Mouse (Mus musculus) stomach, postnatal 0 days (tissue): ENCODE results near the gene Ppp1r9a. TPM values are rescaled to one million over a fixed set of nuclear protein-coding genes. Genes with fewer than 3 reads are reported as not detected.

Experiments used
- ATAC-seq: fragments of 200-750 bp; cut with Nextera tagmentation; 2 replicates; pipeline ENCODE4 v1.8.0; 2017; ENCODE audit not compliant: low FRiP score, low TSS enrichment
- DNase-seq: peaks from one replicate; pipeline ENCODE4 v3.0.0-alpha.2; 2016; ENCODE audit warnings: low spot score
- H3K27ac ChIP-seq: fragments of 300-500 bp; sonication (generic); replicated peaks from 2 replicates; pipeline ENCODE4 v1.5.1; 2014; ENCODE audit warnings: mild to moderate bottlenecking, control low read depth
- H3K27me3 ChIP-seq: fragments of 300-500 bp; sonication (generic); 2 replicates; pipeline ENCODE4 v1.6.1; 2014; ENCODE audit warnings: low read length; ENCODE audit not compliant: control insufficient read depth, insufficient read depth
- H3K36me3 ChIP-seq: fragments of 300-500 bp; sonication (generic); 2 replicates; pipeline ENCODE4 v1.6.1; 2014; ENCODE audit warnings: low read length, mixed read lengths; ENCODE audit not compliant: control insufficient read depth, insufficient read depth
- H3K4me1 ChIP-seq: fragments of 300-500 bp; sonication (generic); replicated peaks from 2 replicates; pipeline ENCODE4 v1.6.1; 2014; ENCODE audit warnings: antibody characterized with exemption; ENCODE audit not compliant: control insufficient read depth, insufficient read depth
- H3K4me2 ChIP-seq: fragments of 300-500 bp; sonication (generic); replicated peaks from 2 replicates; pipeline ENCODE4 v1.6.1; 2014; ENCODE audit warnings: low read depth, mild to moderate bottlenecking, control low read depth, moderate library complexity
- H3K4me3 ChIP-seq: fragments of 300-500 bp; sonication (generic); 2 replicates; pipeline ENCODE4 v1.5.1; 2014; ENCODE audit warnings: low read depth, low read length, control low read depth
- H3K9ac ChIP-seq: fragments of 300-500 bp; sonication (generic); 2 replicates; pipeline ENCODE4 v1.6.1; 2014; ENCODE audit warnings: mild to moderate bottlenecking, low read length, control low read depth, mixed read lengths
- H3K9me3 ChIP-seq: fragments of 300-500 bp; sonication (generic); 2 replicates; pipeline ENCODE4 v1.6.1; 2016; ENCODE audit warnings: low read length; ENCODE audit not compliant: control insufficient read depth
- CTCF ChIP-seq: IDR thresholded peaks from 2 replicates; pipeline ENCODE4 v1.5.1; 2016; ENCODE audit warnings: antibody characterized with exemption, low read depth, mild to moderate bottlenecking, moderate library complexity
- EP300 ChIP-seq: optimal IDR thresholded peaks from 2 replicates; pipeline ENCODE3; 2016; ENCODE audit warnings: antibody characterized with exemption
- WGBS: fragments of 180-500 bp; shearing (Covaris S2); extraction: QIAGEN DNeasy Blood & Tissue Kit; methylation state at CpG from one replicate; pipeline ENCODE4 v1.1.7; 2014; 5-methylcytosine and 5-hydroxymethylcytosine counted together
- polyA plus RNA-seq: library from polyadenylated mRNA; unstranded; fragments of >200 nt; fragmentation: Nextera tagmentation; extraction: Ambion mirVana; gene quantifications from 2 replicates; pipeline ENCODE4 v1.2.1, GENCODE M21; 2015

Ppp1r9a gene
- polyA plus RNA-seq, 1 experiment from 2014 or later: 3.1 TPM

DNA sequence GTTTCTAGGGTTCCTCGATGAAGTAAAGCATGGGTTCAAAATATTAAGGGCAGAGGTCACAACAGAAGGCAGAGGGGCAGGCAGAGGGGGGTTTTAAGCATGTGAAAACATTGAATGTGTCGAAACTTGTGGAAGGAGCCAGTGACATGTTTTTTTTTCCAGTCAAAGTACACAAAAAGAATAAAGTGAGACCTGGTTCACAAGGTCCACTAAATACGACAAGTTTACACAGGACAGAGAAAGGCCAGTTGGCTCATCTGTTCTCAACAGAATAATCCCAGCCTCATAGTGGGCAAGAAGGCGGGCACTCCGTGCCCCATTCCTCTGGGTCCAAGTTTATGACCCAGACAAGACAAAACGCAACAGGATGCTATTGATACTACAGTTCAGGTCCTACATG, 286.2 kb downstream of the Ppp1r9a start:
- Histone ChIP-seq H3K36me3 (no peaks in the 10 kb centered on the region), H3K9ac (no peak overlapping the region), H3K4me1 (no peaks in the 10 kb centered on the region), H3K9me3 (no peaks in the 10 kb centered on the region), H3K27me3 (no peaks in the 10 kb centered on the region), H3K4me2 (no peak overlapping the region), H3K27ac (no peak overlapping the region), H3K4me3 (no peak overlapping the region)
- WGBS: 58% methylated on average over 6 of the region's 6 CpGs
- no peak for ATAC-seq
- TF ChIP-seq EP300 (no peak), CTCF (no peak)
- no peak for DNase-seq

DNA sequence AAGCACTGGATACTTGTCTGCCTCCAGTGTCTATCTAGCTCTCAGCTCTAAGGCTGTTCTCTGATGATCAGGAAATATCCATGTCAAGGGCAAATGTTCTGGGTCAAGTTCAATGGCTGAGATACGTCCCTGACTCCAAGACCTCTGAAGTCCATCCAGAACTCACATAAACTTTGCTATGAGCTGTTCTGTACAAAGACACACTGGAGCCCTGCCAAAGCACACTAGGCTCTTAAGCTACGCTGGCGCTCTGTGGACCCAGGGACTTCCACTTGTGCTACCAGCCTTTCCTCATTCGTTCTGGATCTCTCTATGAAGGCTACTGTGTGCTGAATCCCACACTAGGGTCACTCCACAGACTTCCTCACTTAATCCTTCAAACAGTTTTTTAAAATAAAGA, 286.8 kb downstream of the Ppp1r9a start:
- TF ChIP-seq EP300: no peak
- TF ChIP-seq CTCF: no peak
- H3K4me2 ChIP-seq: no peak overlapping the region
- H3K9me3 ChIP-seq: no peaks in the 10 kb centered on the region
- no peak overlapping the region for H3K27ac ChIP-seq
- no peaks in the 10 kb centered on the region for H3K36me3 ChIP-seq
- ATAC-seq (no peak), DNase-seq (peak; percentile 39)
- no peaks in the 10 kb centered on the region for H3K4me1 ChIP-seq
- H3K4me3 ChIP-seq: no peak overlapping the region
- WGBS: 30% methylated on average over 4 of the region's 4 CpGs
- H3K9ac ChIP-seq: no peak overlapping the region
- H3K27me3 ChIP-seq: no peaks in the 10 kb centered on the region

DNA sequence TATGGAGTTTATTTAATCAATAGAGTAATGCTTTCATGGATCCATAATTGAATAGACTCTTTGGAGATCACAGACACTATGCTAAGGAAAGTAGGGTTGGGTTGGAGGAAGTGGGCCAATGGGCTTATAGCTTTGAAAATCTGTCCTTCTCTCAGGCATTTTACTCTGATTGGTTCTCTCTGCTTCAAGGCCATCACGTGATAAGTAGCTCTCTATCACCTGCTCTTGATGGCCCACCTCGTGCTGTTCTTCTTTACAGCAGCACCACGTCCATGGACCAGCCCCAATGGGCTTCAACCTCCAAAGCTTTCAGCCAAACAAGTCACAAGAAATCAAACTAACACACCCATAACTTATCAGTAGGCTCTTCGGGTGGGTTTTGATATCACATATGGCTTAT, 288.0 kb downstream of the Ppp1r9a start:
- 81% methylated on average over 4 of the region's 4 CpGs for WGBS
- no peaks in the 10 kb centered on the region for H3K4me1 ChIP-seq
- no peaks in the 10 kb centered on the region for H3K27me3 ChIP-seq
- ATAC-seq (no peak), DNase-seq (no peak)
- no peaks in the 10 kb centered on the region for H3K9me3 ChIP-seq
- H3K27ac ChIP-seq: no peak overlapping the region
- TF ChIP-seq EP300 (no peak), CTCF (no peak)
- H3K9ac ChIP-seq: no peak overlapping the region
- H3K36me3 ChIP-seq: no peaks in the 10 kb centered on the region
- H3K4me2 ChIP-seq: no peak overlapping the region
- H3K4me3 ChIP-seq: no peak overlapping the region

DNA sequence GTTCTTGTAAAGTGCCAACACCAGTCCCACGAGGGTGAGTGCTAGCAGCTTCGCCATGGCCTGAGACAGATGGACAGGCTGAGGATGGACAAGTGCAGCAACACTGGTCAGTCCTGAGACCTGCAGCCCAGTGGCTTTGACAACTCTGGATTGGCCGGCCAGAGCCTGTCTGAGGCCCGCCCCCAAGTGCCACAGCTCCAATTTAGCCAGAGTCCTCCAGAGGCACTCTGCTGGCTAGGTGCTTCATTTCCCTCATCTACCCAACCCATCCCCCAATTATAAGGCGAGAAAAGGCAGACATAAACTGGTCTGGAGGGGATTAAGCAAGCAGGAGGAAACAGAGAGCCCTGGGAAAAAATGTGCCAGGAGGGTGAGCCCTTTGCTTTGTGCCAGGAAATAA, 291.0 kb downstream of the Ppp1r9a start, which contains the start of gene Pon1:
Pon1 (minus strand) TSS at position 254 of the 400 bp plus-strand sequence.
- no peaks in the 10 kb centered on the region for H3K9me3 ChIP-seq
- no peak for DNase-seq
- no peaks in the 10 kb centered on the region for H3K36me3 ChIP-seq
- TF ChIP-seq EP300 (no peak), CTCF (no peak)
- ATAC-seq: no peak
- no peak within 1 kb of the TSS for H3K4me2 ChIP-seq
- no peaks in the 10 kb centered on the region for H3K27me3 ChIP-seq
- H3K4me3 ChIP-seq: no peak within 1 kb of the TSS
- 44% methylated on average over 5 of the region's 5 CpGs for WGBS
- H3K4me1 ChIP-seq: no peaks in the 10 kb centered on the region
- no peak within 1 kb of the TSS for H3K9ac ChIP-seq
- H3K27ac ChIP-seq: no peak within 1 kb of the TSS

DNA sequence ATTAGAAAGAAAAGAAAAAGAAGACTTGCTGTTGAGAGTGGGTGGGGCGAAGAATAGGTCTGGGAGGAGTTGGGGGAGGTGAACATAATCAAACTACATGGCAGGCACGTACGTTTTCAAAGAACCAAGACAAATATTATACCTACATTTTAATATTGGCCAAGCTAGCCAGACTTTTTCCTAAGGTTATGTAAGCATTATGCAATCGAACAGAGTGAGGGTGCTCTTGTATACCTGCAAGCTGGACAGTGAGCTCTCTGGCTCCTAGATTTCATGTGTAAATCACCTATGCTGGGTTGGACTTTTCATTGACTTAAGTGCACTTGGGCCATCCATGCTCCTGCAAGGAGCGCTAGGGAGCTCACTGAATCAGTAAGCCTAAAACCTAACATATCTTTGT, 295.9 kb downstream of the Ppp1r9a start:
- no peak overlapping the region for H3K9ac ChIP-seq
- WGBS: 79% methylated on average over 5 of the region's 5 CpGs
- H3K36me3 ChIP-seq: no peaks in the 10 kb centered on the region
- H3K27me3 ChIP-seq: no peaks in the 10 kb centered on the region
- no peak for DNase-seq
- H3K4me2 ChIP-seq: no peak overlapping the region
- no peak for ATAC-seq
- TF ChIP-seq CTCF (no peak), EP300 (no peak)
- no peaks in the 10 kb centered on the region for H3K9me3 ChIP-seq
- H3K4me3 ChIP-seq: no peak overlapping the region
- no peaks in the 10 kb centered on the region for H3K4me1 ChIP-seq
- no peak overlapping the region for H3K27ac ChIP-seq

DNA sequence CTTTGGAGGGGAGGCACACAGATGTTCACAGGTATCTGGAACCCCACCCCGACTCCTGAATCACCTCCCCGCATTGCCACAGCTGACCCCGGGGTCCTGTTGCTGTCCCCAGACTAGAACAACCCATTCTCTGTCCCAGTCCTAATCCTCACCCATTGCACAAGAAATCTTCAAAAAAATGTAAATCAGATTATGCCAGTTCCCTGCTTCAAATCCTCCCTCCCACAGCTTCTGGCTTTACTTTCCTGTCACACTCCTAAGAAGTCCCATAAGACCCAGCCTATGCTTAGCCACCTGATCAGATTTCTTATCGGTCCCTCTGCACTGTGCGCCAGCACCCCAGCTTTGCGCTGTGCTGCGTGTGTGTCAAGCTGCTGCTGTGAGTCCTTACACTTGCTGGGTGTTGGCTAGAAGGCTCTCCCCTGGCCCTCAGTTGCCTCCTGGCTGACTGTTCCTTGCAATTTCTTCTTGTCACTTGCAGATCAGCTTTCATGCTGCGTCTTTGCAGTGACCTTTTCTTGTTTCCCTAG, 296.7 kb downstream of the Ppp1r9a start:
- no peak overlapping the region for H3K4me3 ChIP-seq
- WGBS: 85% methylated on average over 8 of the region's 8 CpGs
- TF ChIP-seq CTCF: no peak
- H3K36me3 ChIP-seq: no peaks in the 10 kb centered on the region
- ATAC-seq (no peak), DNase-seq (no peak)
- H3K9ac ChIP-seq: no peak overlapping the region
- H3K27me3 ChIP-seq: no peaks in the 10 kb centered on the region
- H3K27ac ChIP-seq: no peak overlapping the region
- no peak overlapping the region for H3K4me2 ChIP-seq
- H3K4me1 ChIP-seq: no peaks in the 10 kb centered on the region
- H3K9me3 ChIP-seq: no peaks in the 10 kb centered on the region; the same call in 1 of the 2 replicates
